Mouse (Mus musculus) forebrain, embryonic 14.5 days (tissue): ENCODE data around the gene Cacnb1. TPM values are rescaled to one million over a fixed set of nuclear protein-coding genes. Genes with fewer than 3 reads are reported as not detected.

Experiments used
- ATAC-seq: fragments of 200-750 bp; cut with Nextera tagmentation; 2 replicates; pipeline ENCODE4 v1.8.0; 2017; ENCODE audit warnings: mild to moderate bottlenecking, moderate library complexity
- DNase-seq: peaks from one replicate; pipeline ENCODE4 v3.0.0-alpha.2; 2015; ENCODE audit warnings: low spot score
- H3K27ac ChIP-seq: fragments of 300-500 bp; sonication (generic); 2 replicates; pipeline ENCODE4 v1.5.1; 2014; ENCODE audit warnings: low read depth, mild to moderate bottlenecking, control low read depth, low read length, moderate library complexity
- H3K27me3 ChIP-seq: fragments of 300-500 bp; sonication (generic); replicated peaks from 2 replicates; pipeline ENCODE4 v1.6.1; 2014; ENCODE audit warnings: low read length, control low read depth, mixed read lengths; ENCODE audit not compliant: control insufficient read depth, insufficient read depth
- H3K36me3 ChIP-seq: fragments of 300-500 bp; sonication (generic); 2 replicates; pipeline ENCODE4 v1.6.1; 2014; ENCODE audit warnings: low read length, control low read depth; ENCODE audit not compliant: control insufficient read depth, insufficient read depth
- H3K4me1 ChIP-seq: fragments of 300-500 bp; sonication (generic); 2 replicates; pipeline ENCODE4 v1.6.1; 2014; ENCODE audit warnings: antibody characterized with exemption, low read length, control low read depth; ENCODE audit not compliant: control insufficient read depth, insufficient read depth
- H3K4me2 ChIP-seq: fragments of 300-500 bp; sonication (generic); 2 replicates; pipeline ENCODE4 v1.6.1; 2014; ENCODE audit warnings: mild to moderate bottlenecking, control low read depth, low read length
- H3K4me3 ChIP-seq: fragments of 300-500 bp; sonication (generic); 2 replicates; pipeline ENCODE4 v1.5.1; 2014; ENCODE audit warnings: low read depth, low read length, control low read depth
- H3K9ac ChIP-seq: fragments of 300-500 bp; sonication (generic); 2 replicates; pipeline ENCODE4 v1.6.1; 2014; ENCODE audit warnings: mild to moderate bottlenecking, low read length, control low read depth, moderate library complexity
- H3K9me3 ChIP-seq: fragments of 300-500 bp; sonication (generic); replicated peaks from 2 replicates; pipeline ENCODE4 v1.6.1; 2016; ENCODE audit warnings: low read length, control low read depth, mixed read lengths; ENCODE audit not compliant: control insufficient read depth
- WGBS: fragments of 180-500 bp; shearing (Covaris S2); extraction: QIAGEN DNeasy Blood & Tissue Kit; methylation state at CpG from one replicate; pipeline ENCODE4 v1.1.7; 2014; 5-methylcytosine and 5-hydroxymethylcytosine counted together
- polyA plus RNA-seq: library from polyadenylated mRNA; unstranded; fragments of >200 nt; fragmentation: Nextera tagmentation; extraction: Ambion mirVana; gene quantifications from 2 replicates; pipeline ENCODE4 v1.2.1, GENCODE M21; 2014

The Cacnb1 gene
- polyA plus RNA-seq, 1 experiment from 2014 or later: 22.1 TPM

DNA sequence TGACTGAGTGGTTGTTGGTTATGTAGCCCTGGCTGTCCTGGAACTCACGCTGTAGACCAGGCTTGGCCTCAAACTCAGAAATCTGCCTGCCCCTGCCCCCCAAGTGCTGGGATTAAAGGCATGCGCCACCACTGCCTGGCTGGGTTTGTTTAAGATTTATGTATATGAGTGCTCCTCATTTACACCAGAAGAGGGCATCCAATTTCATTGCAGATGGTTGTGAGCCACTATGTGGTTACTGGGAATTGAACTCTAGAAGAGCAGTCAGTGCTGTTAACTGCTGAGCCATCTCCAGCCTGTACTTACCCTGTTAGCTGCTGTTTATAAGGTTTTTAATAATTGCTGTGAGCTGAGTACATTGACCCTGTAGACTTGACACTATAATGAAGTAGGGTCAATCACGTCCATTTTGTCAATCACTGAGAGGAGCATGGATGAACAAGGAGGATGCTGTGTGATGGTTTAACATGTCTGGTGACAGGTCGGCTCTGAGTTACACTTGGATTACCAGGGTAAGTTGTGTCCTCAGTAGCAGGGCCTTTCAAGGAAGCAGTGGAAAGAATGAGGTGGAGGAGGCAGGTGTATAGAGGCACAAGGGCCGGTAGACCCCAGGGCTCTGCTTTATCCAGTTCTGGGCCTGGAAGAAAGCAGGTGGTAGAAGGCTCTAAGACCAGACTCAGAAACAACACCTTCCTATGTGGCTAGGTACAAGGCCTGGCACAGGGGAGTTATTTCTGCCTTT, 8.0 kb upstream of the Cacnb1 start:
- H3K9ac ChIP-seq: no peak overlapping the region
- H3K9me3 ChIP-seq: no peaks in the 10 kb centered on the region
- H3K4me3 ChIP-seq: no peak overlapping the region
- no peak overlapping the region for H3K4me2 ChIP-seq
- no peaks in the 10 kb centered on the region for H3K27me3 ChIP-seq
- ATAC-seq (no peak), DNase-seq (no peak)
- H3K4me1 ChIP-seq: peaks cover 17% of the 10 kb centered on the region
- H3K36me3 ChIP-seq: peaks cover 35% of the 10 kb centered on the region
- WGBS: 53% methylated on average over 5 of the region's 5 CpGs
- H3K27ac ChIP-seq: no peak overlapping the region

DNA sequence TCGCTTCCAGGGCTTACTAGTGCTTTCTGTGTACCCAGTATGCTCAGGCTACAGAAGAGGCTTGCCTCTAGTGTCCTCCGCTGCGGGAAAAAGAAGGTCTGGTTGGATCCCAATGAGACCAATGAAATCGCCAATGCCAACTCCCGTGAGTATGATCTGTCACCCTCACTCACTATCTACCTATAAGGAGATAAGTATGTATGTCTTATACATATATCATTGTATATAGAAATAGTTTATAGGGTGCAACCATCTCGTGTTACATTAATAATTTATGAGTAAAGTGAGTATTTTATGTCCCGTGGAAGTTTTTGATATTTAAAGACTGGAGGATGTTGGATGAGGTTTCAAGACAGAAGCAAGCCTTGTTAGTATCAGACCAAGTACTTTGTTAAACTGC, 5.0 kb upstream of the Cacnb1 start:
- DNase-seq (no peak), ATAC-seq (no peak)
- no peak overlapping the region for H3K27ac ChIP-seq
- H3K27me3 ChIP-seq: no peaks in the 10 kb centered on the region
- peaks cover 15% of the 10 kb centered on the region for H3K4me1 ChIP-seq
- peak overlapping the region; percentile 99 for H3K4me3 ChIP-seq
- peak overlapping the region; percentile 97 for H3K4me2 ChIP-seq
- peak overlapping the region; percentile 99 for H3K9ac ChIP-seq
- peaks cover 35% of the 10 kb centered on the region for H3K36me3 ChIP-seq
- no peaks in the 10 kb centered on the region for H3K9me3 ChIP-seq
- WGBS: 24% methylated on average over 7 of the region's 7 CpGs

DNA sequence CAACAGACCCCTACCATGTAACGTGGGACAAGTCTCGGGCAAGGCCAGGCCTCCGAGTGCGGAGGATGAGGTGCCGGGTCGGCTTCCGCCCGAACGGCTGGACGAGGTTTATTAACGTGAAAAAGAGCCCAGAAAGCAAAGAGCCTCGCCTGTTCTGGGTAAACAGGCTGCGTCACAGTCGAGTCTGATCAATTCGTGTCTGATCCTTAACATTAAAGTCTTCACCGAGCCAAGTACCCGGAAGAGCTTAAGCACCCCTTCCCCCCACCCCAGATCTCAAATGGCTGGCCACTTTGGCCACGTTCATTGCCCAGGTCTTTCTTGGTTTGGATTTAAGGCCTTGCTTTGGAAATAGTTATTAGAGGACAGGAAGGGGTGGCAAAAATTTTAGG, 4.5 kb upstream of the Cacnb1 start:
- Histone ChIP-seq H3K27me3 (no peaks in the 10 kb centered on the region), H3K9me3 (no peaks in the 10 kb centered on the region), H3K4me3 (peak overlapping the region; percentile 99), H3K27ac (peak overlapping the region; percentile 74), H3K36me3 (peaks cover 35% of the 10 kb centered on the region), H3K9ac (peak overlapping the region; percentile 99), H3K4me1 (peaks cover 15% of the 10 kb centered on the region), H3K4me2 (peak overlapping the region; percentile 97)
- ATAC-seq (no peak), DNase-seq (no peak)
- WGBS: 1% methylated on average over 18 of the region's 18 CpGs

DNA sequence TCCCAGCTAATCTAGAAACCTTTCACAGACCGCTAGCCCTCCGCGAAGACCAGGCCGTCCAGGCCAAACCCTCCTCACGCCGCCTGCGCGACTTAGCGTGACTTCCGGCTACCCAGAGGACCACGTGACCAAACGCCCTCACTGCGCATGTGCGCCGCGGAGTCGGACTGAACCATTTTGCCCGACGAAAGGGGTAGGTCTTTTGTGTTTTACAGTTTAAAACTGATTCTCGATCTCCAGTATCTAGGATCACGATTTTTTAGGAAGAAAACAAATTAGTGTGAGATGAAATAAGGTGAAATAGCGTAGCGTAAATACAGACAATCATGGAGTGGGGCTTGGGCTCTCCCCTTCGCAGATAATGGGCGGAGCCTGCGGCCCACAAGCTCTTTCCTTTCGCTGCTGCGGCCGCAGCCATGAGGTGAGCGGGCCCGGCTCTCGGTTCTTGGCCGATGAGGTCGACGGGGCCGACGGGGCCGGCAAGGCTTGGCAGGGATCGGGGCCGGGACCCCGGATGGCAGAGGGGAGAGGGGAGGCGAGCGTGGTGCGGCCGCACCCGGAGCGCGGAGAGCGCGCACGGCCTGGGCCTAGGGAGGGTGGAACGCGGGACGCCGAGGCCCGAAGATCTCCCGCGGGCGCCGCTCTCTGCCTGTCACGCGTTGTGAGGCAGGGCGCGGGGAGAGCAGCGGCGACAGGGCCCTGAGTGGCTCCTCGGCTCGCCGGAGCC, 3.9 kb upstream of the Cacnb1 start, which contains the start of gene Rpl19:
TSS of gene Rpl19 (plus strand) at position 141 of the 727 bp plus-strand sequence.
- H3K4me2 ChIP-seq: peak within 1 kb of the TSS; percentile 97
- H3K4me3 ChIP-seq: peak within 1 kb of the TSS; percentile 99
- peak within 1 kb of the TSS; percentile 99 for H3K9ac ChIP-seq
- H3K9me3 ChIP-seq: no peaks in the 10 kb centered on the region
- ATAC-seq: peak; percentile 71
- no peaks in the 10 kb centered on the region for H3K27me3 ChIP-seq
- H3K36me3 ChIP-seq: peaks cover 35% of the 10 kb centered on the region
- DNase-seq: peak; percentile 94
- WGBS: under 1% methylated on average over 65 of the region's 69 CpGs
- H3K27ac ChIP-seq: peak within 1 kb of the TSS; percentile 74
- peaks cover 15% of the 10 kb centered on the region for H3K4me1 ChIP-seq

DNA sequence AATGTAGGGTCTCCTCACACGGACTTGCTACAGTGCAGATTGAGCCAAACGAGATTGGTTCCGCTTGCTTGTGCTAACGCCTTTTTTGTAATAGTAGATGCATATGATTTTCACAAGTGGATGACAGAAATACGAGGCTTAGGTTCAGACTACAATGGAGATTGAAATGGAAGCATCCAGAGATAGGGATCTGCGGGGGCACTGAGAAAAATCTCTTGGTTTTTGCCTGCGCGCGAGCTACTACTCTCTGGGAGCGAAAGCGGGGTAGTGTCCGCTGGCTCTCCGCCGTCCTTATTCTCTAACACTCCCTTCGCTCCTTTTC, 3.4 kb upstream of the Cacnb1 start:
- WGBS: 5% methylated on average over 15 of the region's 15 CpGs

DNA sequence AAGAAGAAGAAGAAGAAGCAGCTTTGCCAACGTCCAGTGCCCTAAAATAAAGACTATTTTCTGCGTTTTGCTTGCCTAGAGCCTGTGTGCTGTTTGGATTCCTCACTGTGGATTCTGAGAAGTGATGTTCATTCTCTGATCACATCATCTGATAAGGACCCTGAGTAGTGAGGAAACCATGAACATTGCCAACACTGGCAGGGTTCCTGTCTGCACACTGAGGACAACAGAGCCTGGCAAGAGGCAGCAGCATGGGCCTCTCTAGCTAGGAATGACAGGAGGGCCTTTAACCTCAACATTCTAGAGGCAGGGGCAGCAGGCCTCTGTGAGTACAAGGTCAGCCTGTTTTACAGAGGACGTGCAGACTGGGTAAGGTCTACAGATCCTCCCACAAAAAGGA, 1.7 kb upstream of the Cacnb1 start:
- H3K4me1 ChIP-seq: peaks cover 34% of the 10 kb centered on the region
- no peak for ATAC-seq

More for the DNA sequence above, 3.4 kb upstream of the Cacnb1 start:
- peak overlapping the region; percentile 97 for H3K4me2 ChIP-seq
- H3K4me3 ChIP-seq: peak overlapping the region; percentile 99
- H3K36me3 ChIP-seq: peaks cover 33% of the 10 kb centered on the region
- H3K27ac ChIP-seq: peak overlapping the region; percentile 74
- no peak for ATAC-seq
- no peaks in the 10 kb centered on the region for H3K9me3 ChIP-seq
- H3K27me3 ChIP-seq: no peaks in the 10 kb centered on the region
- no peak for DNase-seq
- H3K4me1 ChIP-seq: peaks cover 19% of the 10 kb centered on the region
- H3K9ac ChIP-seq: peak overlapping the region; percentile 99

DNA sequence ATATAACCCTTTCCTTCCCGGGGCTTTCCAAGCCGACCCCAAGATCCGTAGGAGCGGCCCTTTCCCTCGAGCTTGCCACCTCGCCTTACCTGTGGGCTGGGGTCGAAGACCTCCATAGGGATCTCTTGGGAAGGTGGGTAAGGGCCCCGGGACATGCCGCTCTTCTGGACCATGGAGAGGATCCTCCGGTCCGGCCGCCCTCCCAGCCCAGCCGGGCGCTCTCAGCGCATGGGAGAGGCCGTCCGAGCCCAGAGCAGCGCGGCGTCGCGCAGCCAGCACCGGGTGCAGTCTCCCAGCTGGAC, 630 bp downstream of the Cacnb1 start:
- peaks cover 39% of the 10 kb centered on the region for H3K4me1 ChIP-seq
- H3K36me3 ChIP-seq: peaks cover 12% of the 10 kb centered on the region
- peak overlapping the region; percentile 57 for H3K4me2 ChIP-seq
- DNase-seq (no peak), ATAC-seq (peak; percentile 24)
- H3K9me3 ChIP-seq: no peaks in the 10 kb centered on the region
- H3K4me3 ChIP-seq: peak overlapping the region; percentile 72
- H3K27ac ChIP-seq: peak overlapping the region; percentile 91
- no peaks in the 10 kb centered on the region for H3K27me3 ChIP-seq
- peak overlapping the region; percentile 83 for H3K9ac ChIP-seq
- 0% methylated on average over 23 of the region's 23 CpGs for WGBS

More for the DNA sequence above, 1.7 kb upstream of the Cacnb1 start:
- WGBS: 88% methylated on average over 3 of the region's 3 CpGs
- peaks cover 16% of the 10 kb centered on the region for H3K36me3 ChIP-seq
- no peak overlapping the region for H3K9ac ChIP-seq
- H3K4me2 ChIP-seq: no peak overlapping the region
- H3K4me3 ChIP-seq: no peak overlapping the region
- no peak overlapping the region for H3K27ac ChIP-seq
- no peak for DNase-seq
- H3K27me3 ChIP-seq: no peaks in the 10 kb centered on the region
- H3K9me3 ChIP-seq: no peaks in the 10 kb centered on the region

DNA sequence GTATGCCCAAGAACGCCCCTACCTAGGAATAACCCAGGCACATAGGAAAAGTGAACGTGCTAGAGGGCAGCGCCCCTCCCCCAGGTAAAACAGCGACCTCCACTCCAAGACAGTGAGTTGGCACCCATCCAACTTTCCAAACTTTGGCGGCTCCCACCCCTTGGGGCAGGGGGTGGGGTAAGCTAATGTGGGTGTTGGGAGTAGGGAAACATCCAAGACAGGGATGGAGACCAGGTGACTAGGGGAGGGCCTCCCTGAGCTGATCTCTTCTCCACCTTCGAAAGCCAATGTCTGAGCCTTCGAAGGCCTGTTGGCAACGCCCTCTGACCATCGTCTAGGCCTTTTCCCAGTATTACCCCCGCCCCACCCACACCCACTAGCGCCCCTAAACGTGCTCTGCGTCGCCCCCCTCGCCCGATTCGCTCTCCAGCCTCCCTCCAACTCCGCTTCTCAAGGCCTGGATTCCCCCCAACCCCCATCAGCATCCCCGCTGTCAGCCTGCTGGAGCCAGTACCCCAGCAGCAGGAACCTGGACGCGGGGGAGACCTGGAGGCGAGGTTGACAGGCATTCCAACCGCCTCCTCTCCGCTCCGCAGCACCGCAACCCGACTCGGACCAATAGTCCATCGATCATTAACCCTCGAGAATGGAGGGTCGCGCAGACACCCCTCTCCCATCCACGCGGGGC, 1.1 kb downstream of the Cacnb1 start:
- DNase-seq (peak; percentile 70), ATAC-seq (0 out of 2 replicates have a peak, but pooled peaks have one; percentile 2)
- Histone ChIP-seq H3K9ac (peak overlapping the region; percentile 83), H3K4me1 (peaks cover 39% of the 10 kb centered on the region), H3K4me2 (peak overlapping the region; percentile 57), H3K36me3 (peaks cover 16% of the 10 kb centered on the region), H3K9me3 (no peaks in the 10 kb centered on the region), H3K4me3 (peak overlapping the region; percentile 72), H3K27ac (peak overlapping the region; percentile 91), H3K27me3 (no peaks in the 10 kb centered on the region)
- 4% methylated on average over 31 of the region's 34 CpGs for WGBS
